Mouse (Mus musculus) E14TG2a.4 (cell line): ENCODE data around the gene Rbms3.

Experiments used
- H3K27me3 ChIP-seq: 2 replicates; pipeline ENCODE4 v1.6.1; 2014; ENCODE audit warnings: low read length, control low read depth; ENCODE audit not compliant: insufficient read depth
- H3K36me3 ChIP-seq: 2 replicates; pipeline ENCODE4 v1.6.1; 2014; ENCODE audit warnings: low read length, control low read depth; ENCODE audit not compliant: insufficient read depth
- H3K4me1 ChIP-seq: replicated peaks from 2 replicates; pipeline ENCODE4 v1.6.1; 2014; ENCODE audit warnings: low read depth, low read length, control low read depth
- H3K4me3 ChIP-seq: replicated peaks from 2 replicates; pipeline ENCODE4 v1.5.1; 2014; ENCODE audit warnings: mild to moderate bottlenecking, low read length
- H3K9me3 ChIP-seq: 2 replicates; pipeline ENCODE4 v1.6.1; 2014; ENCODE audit warnings: low read length, control low read depth
- CTCF ChIP-seq: conservative IDR thresholded peaks from 2 replicates; pipeline ENCODE4 v1.5.1; 2014; ENCODE audit warnings: low read length
- NANOG ChIP-seq: IDR thresholded peaks from 2 replicates; pipeline ENCODE4 v1.6.1; 2014; ENCODE audit warnings: borderline replicate concordance, low read length, mixed read lengths
- POU5F1 ChIP-seq: IDR thresholded peaks from 2 replicates; pipeline ENCODE4 v1.6.1; 2014; ENCODE audit warnings: low read length, borderline replicate concordance

Gene Rbms3

DNA sequence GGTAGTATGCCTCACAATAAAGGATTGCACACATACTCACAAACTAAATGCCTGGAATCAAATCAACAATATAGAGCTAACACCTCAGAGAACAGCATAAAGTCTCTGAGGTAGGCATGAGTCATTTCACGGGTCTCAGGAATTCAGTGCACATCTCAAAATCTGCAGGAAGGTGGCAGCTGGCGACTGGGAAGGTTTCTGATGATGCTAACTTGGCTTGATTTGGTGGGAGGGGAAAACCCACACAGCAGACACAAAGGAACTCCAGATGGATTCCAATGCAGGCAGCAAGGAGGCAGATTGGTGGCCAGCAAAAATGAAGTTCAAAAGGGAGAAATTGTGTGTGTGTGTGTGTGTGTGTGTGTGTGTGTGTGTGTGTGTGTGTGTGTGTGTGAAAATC is 193.9 kb downstream of the Rbms3 start:
- no peaks in the 10 kb centered on the region for H3K9me3 ChIP-seq
- no peak for TF ChIP-seq NANOG
- no peak for TF ChIP-seq CTCF
- TF ChIP-seq POU5F1 = no peak

DNA sequence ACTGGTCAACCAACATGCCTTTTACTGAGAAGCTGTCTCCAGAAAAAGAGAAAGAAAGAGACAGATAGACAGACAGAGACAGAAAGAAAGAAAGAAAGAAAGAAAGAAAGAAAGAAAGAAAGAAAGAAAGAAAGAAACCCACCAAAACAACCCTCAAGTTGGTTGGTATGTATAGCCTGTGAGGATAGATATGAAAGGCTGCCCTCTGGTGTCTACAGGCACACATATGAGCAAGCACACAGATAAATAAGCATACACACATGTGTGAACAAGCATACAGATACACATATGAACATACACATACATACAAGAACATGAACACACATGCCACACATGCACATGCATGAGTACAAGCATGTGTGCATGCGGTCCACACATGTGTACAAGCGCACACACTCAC is 199.0 kb downstream of the Rbms3 start:
- TF ChIP-seq CTCF = no peak
- TF ChIP-seq POU5F1 = no peak
- TF ChIP-seq NANOG = no peak
- no peaks in the 10 kb centered on the region for H3K9me3 ChIP-seq
- H3K36me3 ChIP-seq = no peaks in the 10 kb centered on the region
- H3K27me3 ChIP-seq = no peaks in the 10 kb centered on the region
- H3K4me3 ChIP-seq = no peak overlapping the region
- H3K4me1 ChIP-seq = no peaks in the 10 kb centered on the region

More for the DNA sequence above, 193.9 kb downstream of the Rbms3 start:
- Histone ChIP-seq H3K4me1 (no peaks in the 10 kb centered on the region), H3K36me3 (no peaks in the 10 kb centered on the region), H3K27me3 (no peaks in the 10 kb centered on the region), H3K4me3 (no peak overlapping the region)

DNA sequence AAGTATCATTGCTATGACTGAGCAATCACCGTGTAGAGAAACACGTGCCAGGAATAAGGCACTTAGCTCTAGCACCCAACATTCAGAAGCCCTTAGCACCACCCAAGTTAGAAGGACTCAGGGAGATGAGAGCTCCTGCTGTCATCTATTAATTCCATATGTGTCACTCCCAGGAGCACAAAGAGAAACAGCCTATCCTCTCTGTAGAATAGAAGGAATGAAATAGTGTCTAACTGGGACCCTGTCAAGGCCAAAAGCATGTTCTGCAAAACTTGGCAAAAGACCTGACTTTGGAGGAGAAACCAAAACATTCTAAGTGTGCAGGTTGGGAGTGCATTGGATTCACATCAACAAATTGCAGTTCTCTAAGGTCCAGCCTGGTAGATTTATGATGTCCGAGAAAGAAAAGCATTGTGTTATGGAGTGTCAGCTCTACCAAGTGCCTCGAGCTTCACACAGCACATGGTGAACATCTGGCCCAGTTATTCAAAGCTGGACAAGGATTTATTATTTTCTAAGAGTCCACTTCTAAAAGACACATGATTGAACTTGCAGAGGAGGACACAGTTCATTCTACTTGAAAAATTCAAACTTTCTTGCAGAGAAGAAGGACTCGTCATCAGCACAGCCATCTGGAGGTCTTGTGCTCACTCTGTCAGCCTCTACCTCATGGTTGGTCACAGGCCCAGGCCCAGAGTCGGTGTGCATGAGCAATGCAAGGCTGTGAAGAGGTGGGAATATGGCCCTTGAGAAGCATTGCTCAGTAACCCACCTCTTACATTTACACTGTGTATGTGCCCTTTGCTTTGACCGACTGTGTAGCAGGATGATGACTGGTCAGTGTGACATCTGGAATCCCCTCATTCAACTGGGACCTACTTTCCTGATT is 200.3 kb downstream of the Rbms3 start:
- H3K9me3 ChIP-seq = no peaks in the 10 kb centered on the region
- H3K4me1 ChIP-seq = no peaks in the 10 kb centered on the region
- no peaks in the 10 kb centered on the region for H3K27me3 ChIP-seq
- TF ChIP-seq CTCF (no peak), POU5F1 (no peak), NANOG (no peak)
- no peak overlapping the region for H3K4me3 ChIP-seq
- H3K36me3 ChIP-seq = no peaks in the 10 kb centered on the region

DNA sequence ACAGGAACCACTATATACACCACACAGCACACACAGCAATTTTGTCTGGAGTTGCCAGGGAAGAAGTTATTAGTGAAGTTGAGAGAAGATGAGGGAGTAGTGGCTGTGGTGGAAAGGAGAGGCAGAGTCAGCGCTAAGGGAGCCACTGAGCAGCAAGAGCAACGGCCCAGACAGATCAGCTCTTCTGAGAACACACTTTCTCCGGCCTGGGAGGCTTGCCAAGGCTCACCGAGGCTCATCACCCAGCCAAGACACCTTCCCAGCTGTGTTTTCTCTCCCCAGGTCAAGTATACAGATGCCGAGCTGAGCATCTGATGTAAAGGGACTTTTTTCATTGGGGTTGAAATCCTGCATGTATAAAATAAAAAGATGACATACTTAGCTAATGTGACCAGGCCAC is 206.5 kb downstream of the Rbms3 start:
- TF ChIP-seq CTCF (no peak), NANOG (no peak), POU5F1 (no peak)
- Histone ChIP-seq H3K36me3 (no peaks in the 10 kb centered on the region), H3K9me3 (no peaks in the 10 kb centered on the region), H3K27me3 (no peaks in the 10 kb centered on the region), H3K4me1 (no peaks in the 10 kb centered on the region), H3K4me3 (no peak overlapping the region)

DNA sequence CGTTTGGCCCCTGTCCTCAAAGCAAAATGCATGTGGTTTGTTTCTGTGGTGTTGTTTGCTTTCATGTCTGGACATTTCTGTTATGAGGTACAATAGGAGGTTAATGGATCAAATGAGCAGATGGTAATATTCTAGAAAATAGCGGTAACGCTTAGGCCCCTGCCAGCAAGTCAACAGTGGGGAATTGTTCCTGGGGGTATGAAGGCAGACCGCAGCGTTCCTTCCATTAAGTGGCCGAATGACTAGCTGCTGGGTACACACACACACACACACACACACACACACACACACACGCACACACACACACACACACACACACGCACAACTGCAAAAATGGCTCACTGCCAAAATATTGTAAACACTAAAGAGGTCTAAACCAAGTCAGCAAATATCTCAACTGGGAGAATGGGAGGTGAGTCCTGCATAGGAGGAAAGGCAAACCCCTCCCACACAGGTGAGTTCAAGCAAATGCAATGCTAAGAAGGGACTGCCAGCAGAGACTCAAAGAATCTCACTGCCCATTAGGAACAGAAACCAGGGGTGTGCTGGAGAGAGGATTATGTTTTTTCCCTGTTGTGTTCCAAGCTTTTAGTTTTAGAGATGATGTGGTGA is 209.7 kb downstream of the Rbms3 start:
- H3K36me3 ChIP-seq = no peaks in the 10 kb centered on the region
- no peaks in the 10 kb centered on the region for H3K27me3 ChIP-seq
- H3K4me1 ChIP-seq = no peaks in the 10 kb centered on the region
- no peak for TF ChIP-seq NANOG
- no peak for TF ChIP-seq POU5F1
- TF ChIP-seq CTCF = no peak
- no peaks in the 10 kb centered on the region for H3K9me3 ChIP-seq
- H3K4me3 ChIP-seq = no peak overlapping the region

DNA sequence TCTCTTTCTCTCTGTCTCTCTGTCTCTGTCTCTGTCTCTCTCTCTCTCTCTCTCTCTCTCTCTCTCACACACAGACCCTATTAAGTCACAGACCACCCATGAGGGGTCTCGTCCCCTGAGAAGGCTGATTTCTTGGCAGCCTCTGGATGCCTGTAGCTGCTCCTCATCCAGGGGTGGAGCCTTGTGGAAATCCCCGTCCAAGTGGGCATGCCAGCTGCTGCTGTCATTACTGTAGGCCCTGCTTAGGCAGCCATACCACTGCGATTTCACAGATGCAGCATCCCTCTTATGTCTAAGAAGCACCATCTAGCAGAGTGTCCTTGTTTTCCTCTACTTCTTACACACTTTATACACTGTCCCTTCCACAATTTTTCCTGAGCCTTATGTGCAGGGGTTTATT is 216.5 kb downstream of the Rbms3 start:
- no peaks in the 10 kb centered on the region for H3K4me1 ChIP-seq
- no peaks in the 10 kb centered on the region for H3K27me3 ChIP-seq
- TF ChIP-seq CTCF (no peak), POU5F1 (no peak), NANOG (no peak)
- H3K4me3 ChIP-seq = no peak overlapping the region
- H3K36me3 ChIP-seq = no peaks in the 10 kb centered on the region
- no peaks in the 10 kb centered on the region for H3K9me3 ChIP-seq

DNA sequence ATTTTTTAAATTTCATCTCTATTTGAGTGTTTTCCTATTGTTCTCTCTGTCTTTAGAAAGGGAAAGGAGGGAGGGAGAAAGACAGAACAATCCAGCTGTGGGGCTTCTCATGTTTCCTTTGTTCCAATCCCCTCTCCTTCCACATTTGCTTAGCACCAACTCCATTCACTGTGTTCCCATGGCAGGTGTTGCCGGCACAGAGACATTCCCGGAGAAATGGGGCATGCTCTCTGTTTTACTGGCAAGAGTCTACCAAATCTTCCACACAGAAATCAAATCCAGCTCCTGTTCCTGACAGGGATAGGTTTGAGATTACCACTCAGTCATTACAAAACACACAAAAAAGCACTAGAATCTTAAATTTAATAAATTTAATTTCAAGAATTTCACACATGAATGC is 217.1 kb downstream of the Rbms3 start:
- no peaks in the 10 kb centered on the region for H3K4me1 ChIP-seq
- H3K4me3 ChIP-seq = no peak overlapping the region
- no peaks in the 10 kb centered on the region for H3K9me3 ChIP-seq
- H3K27me3 ChIP-seq = no peaks in the 10 kb centered on the region
- H3K36me3 ChIP-seq = no peaks in the 10 kb centered on the region
- TF ChIP-seq CTCF (no peak), POU5F1 (no peak), NANOG (no peak)

DNA sequence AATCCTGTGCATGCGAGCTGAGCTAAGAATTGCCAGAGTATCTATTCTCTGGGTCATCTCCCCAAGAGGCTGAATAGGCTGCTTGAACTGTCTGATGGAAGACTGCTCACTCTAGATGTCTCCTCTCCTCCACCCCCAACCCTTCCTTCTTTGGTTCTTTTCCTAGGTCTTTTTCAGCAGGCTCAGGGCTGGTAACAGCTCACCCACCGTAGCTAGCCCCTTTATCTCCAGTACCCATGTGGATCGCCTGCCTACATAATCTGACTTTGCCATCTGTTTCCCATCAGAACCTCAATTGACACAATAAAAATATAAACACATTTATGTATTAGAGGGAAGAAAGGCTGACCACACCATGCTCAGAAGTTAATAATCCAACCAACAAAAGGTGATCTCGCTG is 225.1 kb downstream of the Rbms3 start:
- H3K36me3 ChIP-seq = no peaks in the 10 kb centered on the region
- no peak overlapping the region for H3K4me3 ChIP-seq
- no peaks in the 10 kb centered on the region for H3K27me3 ChIP-seq
- TF ChIP-seq NANOG (no peak), POU5F1 (no peak), CTCF (no peak)
- H3K9me3 ChIP-seq = no peaks in the 10 kb centered on the region
- H3K4me1 ChIP-seq = no peaks in the 10 kb centered on the region
